Mouse (Mus musculus) myocyte (in vitro differentiated cells): ENCODE measurements around the gene S1pr2.

ENCODE experiments used
- CEBPB ChIP-seq: IDR thresholded peaks from 2 replicates; pipeline ENCODE4 v1.6.1; 2011; ENCODE audit warnings: mild to moderate bottlenecking, moderate library complexity; ENCODE audit not compliant: poor library complexity, insufficient read depth, severe bottlenecking
- E2F4 ChIP-seq: IDR thresholded peaks from one replicate; pipeline ENCODE4 v1.6.1; 2011; ENCODE audit warnings: mild to moderate bottlenecking, control low read depth, moderate library complexity; ENCODE audit not compliant: insufficient read depth
- MAX ChIP-seq: IDR thresholded peaks from one replicate; pipeline ENCODE4 v1.6.1; 2011; ENCODE audit warnings: low read depth, mild to moderate bottlenecking, control low read depth
- MYOG ChIP-seq, 3 experiments: IDR thresholded peaks; one replicate each; pipeline ENCODE4 v1.6.1; 2011; ENCODE audit warnings: control low read depth in 2 of 3, low read depth in 2 of 3, mild to moderate bottlenecking in 2 of 3; ENCODE audit not compliant: insufficient read length in 2 of 3, control insufficient read depth in 1 of 3, insufficient read depth in 1 of 3
- POLR2A ChIP-seq: IDR thresholded peaks from one replicate; pipeline ENCODE4 v1.6.1; 2011; ENCODE audit warnings: low read depth, mild to moderate bottlenecking, control low read depth, moderate library complexity; ENCODE audit not compliant: insufficient read length
- POLR2AphosphoS2 ChIP-seq: IDR thresholded peaks from one replicate; pipeline ENCODE4 v1.6.1; 2011; ENCODE audit warnings: low read depth, control low read depth; ENCODE audit not compliant: insufficient read length
- USF1 ChIP-seq: IDR thresholded peaks from one replicate; pipeline ENCODE4 v1.6.1; 2011; ENCODE audit warnings: low read depth, mild to moderate bottlenecking, control low read depth, moderate library complexity

DNA sequence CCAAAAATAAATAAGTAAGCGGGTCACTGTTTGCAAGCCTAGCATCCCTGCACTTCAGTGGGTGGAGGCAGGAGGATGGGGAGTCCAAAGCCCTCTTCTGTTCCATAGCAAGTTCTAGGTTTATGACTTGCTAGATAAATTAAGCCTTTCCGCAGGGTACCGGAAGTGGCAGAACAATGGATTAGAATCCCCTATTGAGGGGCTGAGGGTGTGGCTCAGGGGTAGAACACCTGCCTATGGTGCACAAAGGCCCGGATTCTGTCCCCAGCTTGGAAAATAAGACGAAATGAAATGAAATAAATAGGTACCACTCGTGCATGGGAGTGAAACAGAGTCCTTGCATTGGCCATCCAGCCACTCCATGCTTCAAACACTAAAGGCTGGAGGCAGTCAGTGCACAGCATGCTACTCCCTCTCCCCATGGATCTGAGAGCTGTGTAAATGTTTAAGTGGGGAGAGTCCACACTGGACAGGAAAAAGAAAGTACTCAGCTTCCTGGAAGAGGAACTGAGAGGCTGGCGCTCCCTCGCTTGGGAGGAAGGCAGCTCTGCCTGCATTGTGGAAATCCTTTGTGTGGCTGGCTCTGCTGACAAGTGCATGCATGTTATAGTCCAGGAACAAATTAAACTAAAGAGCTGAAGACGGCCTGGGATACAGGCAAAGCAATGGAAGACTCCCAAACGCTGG is 2.0 kb upstream of the S1pr2 start:
- no peak for TF ChIP-seq POLR2A
- no peak for TF ChIP-seq USF1
- no peak for TF ChIP-seq MAX
- no peak for TF ChIP-seq E2F4
- no peak for TF ChIP-seq POLR2AphosphoS2
- no peak for TF ChIP-seq CEBPB
- no peak for TF ChIP-seq MYOG (IDR thresholded peaks at IDR 0.05; ENCODE audit: control insufficient read depth in 1 of 3, insufficient read depth in 1 of 3, insufficient read length in 2 of 3, low read depth in 2 of 3)
